Mouse (Mus musculus): ENCODE measurements around the gene Gdpd3.

GRCm38 (mm10) chr7:126775185-126775977 lies 9.2 kb downstream of the Gdpd3 start:
- peak; percentile 43; the same call in 1 of the 2 replicates for TF ChIP-seq CTCF (conservative IDR thresholded peaks at IDR 0.05; ENCODE audit: insufficient read depth, insufficient read length, low read depth, low read length)
- no peak for TF ChIP-seq POLR2A (IDR thresholded peaks at IDR 0.05; ENCODE audit: low read depth, low read length)

Measured in kidney, adult 2 months (tissue).